Mouse (Mus musculus): ENCODE measurements around the gene Sox5. TPM values are rescaled to one million over a fixed set of nuclear protein-coding genes. Genes with fewer than 3 reads are reported as not detected.

Sox5 gene
- polyA plus RNA-seq, 1 experiment from 2014 or later, result 34.8 TPM

GRCm38 (mm10) chr6:144598324-144598973 lies 183.3 kb downstream of the Sox5 start:
- Histone ChIP-seq H3K4me2 (no peak overlapping the region), H3K36me3 (no peaks in the 10 kb centered on the region), H3K27ac (replicated peaks) (no peak overlapping the region), H3K27me3 (replicated peaks) (no peaks in the 10 kb centered on the region), H3K4me3 (replicated peaks) (no peak overlapping the region), H3K9me3 (replicated peaks) (no peaks in the 10 kb centered on the region), H3K9ac (replicated peaks) (no peak overlapping the region), H3K4me1 (peaks cover 24% of the 10 kb centered on the region)
- WGBS, result 48% methylated on average over 6 of the region's 6 CpGs
- ATAC-seq (ENCODE audit: low FRiP score), result no peak

- Histone ChIP-seq H3K36me3 (no peaks in the 10 kb centered on the region), H3K27ac (replicated peaks) (peak overlapping the region; percentile 34; the same call in 1 of the 2 replicates), H3K9me3 (replicated peaks) (no peaks in the 10 kb centered on the region), H3K4me3 (replicated peaks) (no peak overlapping the region), H3K9ac (replicated peaks) (no peak overlapping the region), H3K4me1 (peaks cover 24% of the 10 kb centered on the region), H3K27me3 (replicated peaks) (no peaks in the 10 kb centered on the region), H3K4me2 (no peak overlapping the region)
- ATAC-seq (ENCODE audit: low FRiP score), result peak; percentile 80
- WGBS, result 38% methylated on average over 8 of the region's 8 CpGs
These were observed 185.1 kb downstream of the Sox5 start for GRCm38 (mm10) chr6:144596536-144597210.

GRCm38 (mm10) chr6:144584854-144585253 lies 196.9 kb downstream of the Sox5 start:
- H3K36me3 ChIP-seq, result no peaks in the 10 kb centered on the region
- H3K4me3 ChIP-seq (replicated peaks), result no peak overlapping the region
- no peak for ATAC-seq (ENCODE audit: low FRiP score)
- H3K9me3 ChIP-seq (replicated peaks), result no peaks in the 10 kb centered on the region
- H3K9ac ChIP-seq (replicated peaks), result no peak overlapping the region
- WGBS, result 56% methylated on average over 5 of the region's 5 CpGs
- no peaks in the 10 kb centered on the region for H3K27me3 ChIP-seq (replicated peaks)
- no peak overlapping the region for H3K4me2 ChIP-seq
- H3K4me1 ChIP-seq, result 0 out of 2 replicates have a peak, but pooled peaks cover 1% of the 10 kb centered on the region
- H3K27ac ChIP-seq (replicated peaks), result no peak overlapping the region

- Histone ChIP-seq H3K27ac (replicated peaks) (no peak overlapping the region), H3K4me1 (0 out of 2 replicates have a peak, but pooled peaks cover 7% of the 10 kb centered on the region), H3K4me3 (replicated peaks) (no peak overlapping the region), H3K27me3 (replicated peaks) (no peaks in the 10 kb centered on the region), H3K4me2 (no peak overlapping the region), H3K36me3 (no peaks in the 10 kb centered on the region), H3K9ac (replicated peaks) (no peak overlapping the region), H3K9me3 (replicated peaks) (no peaks in the 10 kb centered on the region)
- WGBS, result 56% methylated on average over 11 of the region's 11 CpGs
- no peak for ATAC-seq (ENCODE audit: low FRiP score)
These were observed 197.5 kb downstream of the Sox5 start for GRCm38 (mm10) chr6:144584074-144584840.

- no peak for ATAC-seq (ENCODE audit: low FRiP score)
- 24% methylated on average over 12 of the region's 12 CpGs for WGBS
- H3K36me3 ChIP-seq, result no peaks in the 10 kb centered on the region
These were observed 202.5 kb downstream of the Sox5 start for GRCm38 (mm10) chr6:144579301-144579700.

GRCm38 (mm10) chr6:144570850-144571249 lies 210.9 kb downstream of the Sox5 start:
- no peak for ATAC-seq (ENCODE audit: low FRiP score)
- Histone ChIP-seq H3K9ac (replicated peaks) (no peak overlapping the region), H3K9me3 (replicated peaks) (no peaks in the 10 kb centered on the region), H3K36me3 (no peaks in the 10 kb centered on the region), H3K4me3 (replicated peaks) (no peak overlapping the region), H3K4me1 (0 out of 2 replicates have a peak, but pooled peaks cover 2% of the 10 kb centered on the region), H3K27ac (replicated peaks) (no peak overlapping the region), H3K27me3 (replicated peaks) (no peaks in the 10 kb centered on the region), H3K4me2 (no peak overlapping the region)
- 66% methylated on average over 17 of the region's 17 CpGs for WGBS

More at GRCm38 (mm10) chr6:144579301-144579700, 202.5 kb downstream of the Sox5 start:
- no peaks in the 10 kb centered on the region for H3K27me3 ChIP-seq (replicated peaks)
- H3K27ac ChIP-seq (replicated peaks), result no peak overlapping the region
- no peak overlapping the region for H3K9ac ChIP-seq (replicated peaks)
- H3K4me2 ChIP-seq, result peak overlapping the region; percentile 7; the same call in 1 of the 2 replicates
- no peak overlapping the region for H3K4me3 ChIP-seq (replicated peaks)
- H3K4me1 ChIP-seq, result 0 out of 2 replicates have a peak, but pooled peaks cover 10% of the 10 kb centered on the region
- H3K9me3 ChIP-seq (replicated peaks), result no peaks in the 10 kb centered on the region

GRCm38 (mm10) chr6:144565827-144566226 lies 215.9 kb downstream of the Sox5 start:
- Histone ChIP-seq H3K9ac (replicated peaks) (no peak overlapping the region), H3K27me3 (replicated peaks) (no peaks in the 10 kb centered on the region), H3K4me3 (replicated peaks) (no peak overlapping the region), H3K9me3 (replicated peaks) (0 out of 2 replicates have a peak, but pooled peaks cover 4% of the 10 kb centered on the region), H3K4me2 (no peak overlapping the region), H3K36me3 (no peaks in the 10 kb centered on the region), H3K4me1 (no peaks in the 10 kb centered on the region), H3K27ac (replicated peaks) (no peak overlapping the region)
- 72% methylated on average over 1 of the region's 1 CpGs for WGBS
- no peak for ATAC-seq (ENCODE audit: low FRiP score)

- Histone ChIP-seq H3K4me2 (no peak overlapping the region), H3K9me3 (replicated peaks) (0 out of 2 replicates have a peak, but pooled peaks cover 6% of the 10 kb centered on the region), H3K4me3 (replicated peaks) (no peak overlapping the region), H3K9ac (replicated peaks) (no peak overlapping the region), H3K4me1 (no peaks in the 10 kb centered on the region), H3K27me3 (replicated peaks) (no peaks in the 10 kb centered on the region), H3K27ac (replicated peaks) (no peak overlapping the region), H3K36me3 (no peaks in the 10 kb centered on the region)
- ATAC-seq (ENCODE audit: low FRiP score), result no peak
- WGBS, result 82% methylated on average over 5 of the region's 5 CpGs
These were observed 220.1 kb downstream of the Sox5 start for GRCm38 (mm10) chr6:144561718-144562117.

GRCm38 (mm10) chr6:144560211-144560610 lies 221.6 kb downstream of the Sox5 start:
- Histone ChIP-seq H3K27ac (replicated peaks) (no peak overlapping the region), H3K4me1 (no peaks in the 10 kb centered on the region), H3K36me3 (no peaks in the 10 kb centered on the region), H3K4me2 (no peak overlapping the region), H3K27me3 (replicated peaks) (no peaks in the 10 kb centered on the region), H3K9ac (replicated peaks) (no peak overlapping the region), H3K9me3 (replicated peaks) (0 out of 2 replicates have a peak, but pooled peaks cover 6% of the 10 kb centered on the region), H3K4me3 (replicated peaks) (no peak overlapping the region)
- WGBS, result 26% methylated on average over 3 of the region's 3 CpGs
- ATAC-seq (ENCODE audit: low FRiP score), result no peak

GRCm38 (mm10) chr6:144553476-144553875 lies 228.3 kb downstream of the Sox5 start:
- Histone ChIP-seq H3K9me3 (replicated peaks) (no peaks in the 10 kb centered on the region), H3K27ac (replicated peaks) (no peak overlapping the region), H3K4me3 (replicated peaks) (no peak overlapping the region), H3K4me1 (no peaks in the 10 kb centered on the region), H3K9ac (replicated peaks) (no peak overlapping the region), H3K27me3 (replicated peaks) (no peaks in the 10 kb centered on the region), H3K36me3 (no peaks in the 10 kb centered on the region), H3K4me2 (no peak overlapping the region)
- WGBS, result 69% methylated on average over 6 of the region's 6 CpGs
- ATAC-seq (ENCODE audit: low FRiP score), result no peak

- no peak overlapping the region for H3K4me3 ChIP-seq (replicated peaks)
- no peak overlapping the region for H3K27ac ChIP-seq (replicated peaks)
- no peak overlapping the region for H3K9ac ChIP-seq (replicated peaks)
- H3K27me3 ChIP-seq (replicated peaks), result no peaks in the 10 kb centered on the region
- no peaks in the 10 kb centered on the region for H3K9me3 ChIP-seq (replicated peaks)
- no peaks in the 10 kb centered on the region for H3K36me3 ChIP-seq
- 92% methylated on average over 8 of the region's 8 CpGs for WGBS
- no peak for ATAC-seq (ENCODE audit: low FRiP score)
- no peak overlapping the region for H3K4me2 ChIP-seq
- H3K4me1 ChIP-seq, result no peaks in the 10 kb centered on the region
These were observed 232.8 kb downstream of the Sox5 start for GRCm38 (mm10) chr6:144548991-144549390.

Measured in neural tube, embryonic 15.5 days (tissue).